Mouse (Mus musculus) CH12.LX (cell line): ENCODE measurements around the gene Cacng5.

Experiments used
- CTCF ChIP-seq, 2 experiments: IDR thresholded peaks in 1 of 2; conservative IDR thresholded peaks in 1 of 2; 2 replicates each; pipeline ENCODE4 v1.5.1; 2011 to 2012; ENCODE audit warnings: low read depth in 2 of 2, low read length in 2 of 2, improper control_type of control experiment in 1 of 2, inconsistent platforms in 1 of 2, mild to moderate bottlenecking in 1 of 2, moderate library complexity in 1 of 2
- USF1 ChIP-seq: IDR thresholded peaks from 2 replicates; pipeline ENCODE4 v1.6.1; 2014; ENCODE audit warnings: low read depth, mild to moderate bottlenecking, inconsistent platforms, low read length, improper control_type of control experiment

DNA sequence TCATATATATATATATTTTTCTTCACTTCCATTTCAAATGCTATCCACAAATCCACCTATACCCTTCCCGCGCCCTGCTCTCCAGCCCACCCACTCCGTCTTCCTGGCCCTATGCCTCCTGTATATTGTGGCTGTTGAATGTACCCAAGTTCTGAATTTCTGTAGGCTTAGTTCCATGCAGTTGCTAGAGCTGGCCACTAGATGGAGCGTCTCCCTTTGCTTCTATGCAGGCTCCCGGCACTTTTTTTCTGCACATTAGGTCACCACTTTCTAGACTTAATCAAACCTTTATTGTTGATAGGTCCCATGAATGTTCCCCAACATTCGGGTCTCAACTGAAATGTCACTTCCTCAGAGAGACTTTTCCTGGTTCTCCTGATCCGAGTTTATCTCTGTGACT is 55.6 kb downstream of the Cacng5 start:
- no peak for TF ChIP-seq USF1
- TF ChIP-seq CTCF (conservative IDR thresholded peaks at IDR 0.05 in 1 of 2, IDR thresholded peaks at IDR 0.05 in 1 of 2; ENCODE audit: low read depth in 2 of 2, low read length in 2 of 2) = peak; percentile 81 to 95
